Mouse (Mus musculus) large intestine, adult 2 months (tissue): Measurements from ENCODE around the gene Sept1. TPM values are rescaled to one million over a fixed set of nuclear protein-coding genes. Genes with fewer than 3 reads are reported as not detected.
"Not testable (repeated sequence)": the region's sequence is repeated elsewhere in the genome, so short reads cannot be mapped to it uniquely, and the experiment has no call there.

Source experiments
- DNase-seq: peaks from one replicate; pipeline ENCODE4 v3.0.0-alpha.2; 2012; ENCODE audit warnings: low read depth, low spot score
- WGBS: fragments of 180-500 bp; shearing (Covaris S2); methylation state at CpG from one replicate; pipeline ENCODE4 v1.1.7; 2018; 5-methylcytosine and 5-hydroxymethylcytosine counted together
- polyA plus RNA-seq: library from polyadenylated mRNA; depleted of rRNA; stranded (reverse); fragments of >200 nt; gene quantifications from 2 replicates; pipeline ENCODE4 v1.2.3, GENCODE M21; 2012

Gene Sept1
- polyA plus RNA-seq, 1 experiment: 32.4 TPM

DNA sequence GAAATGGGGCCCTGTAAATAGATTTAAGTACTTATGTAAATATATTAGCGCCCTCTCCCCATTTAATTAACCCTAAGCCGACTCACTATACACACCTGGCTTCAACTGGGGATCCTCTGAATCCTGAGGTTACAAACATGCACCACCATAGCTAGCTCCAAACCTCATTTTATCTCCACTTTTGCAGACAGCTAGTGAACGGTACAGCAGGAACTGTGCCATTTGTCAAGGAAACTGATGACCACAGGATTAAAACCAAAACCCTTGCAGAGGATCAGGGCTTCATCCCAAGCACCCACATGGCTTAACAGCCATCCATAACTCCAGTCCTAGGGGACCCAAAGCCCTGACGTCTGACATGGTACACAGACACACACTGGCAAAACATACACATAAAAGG is 22.1 kb upstream of the Sept1 start:
- WGBS: 26% methylated on average over 4 of the region's 4 CpGs
- DNase-seq: no peak

DNA sequence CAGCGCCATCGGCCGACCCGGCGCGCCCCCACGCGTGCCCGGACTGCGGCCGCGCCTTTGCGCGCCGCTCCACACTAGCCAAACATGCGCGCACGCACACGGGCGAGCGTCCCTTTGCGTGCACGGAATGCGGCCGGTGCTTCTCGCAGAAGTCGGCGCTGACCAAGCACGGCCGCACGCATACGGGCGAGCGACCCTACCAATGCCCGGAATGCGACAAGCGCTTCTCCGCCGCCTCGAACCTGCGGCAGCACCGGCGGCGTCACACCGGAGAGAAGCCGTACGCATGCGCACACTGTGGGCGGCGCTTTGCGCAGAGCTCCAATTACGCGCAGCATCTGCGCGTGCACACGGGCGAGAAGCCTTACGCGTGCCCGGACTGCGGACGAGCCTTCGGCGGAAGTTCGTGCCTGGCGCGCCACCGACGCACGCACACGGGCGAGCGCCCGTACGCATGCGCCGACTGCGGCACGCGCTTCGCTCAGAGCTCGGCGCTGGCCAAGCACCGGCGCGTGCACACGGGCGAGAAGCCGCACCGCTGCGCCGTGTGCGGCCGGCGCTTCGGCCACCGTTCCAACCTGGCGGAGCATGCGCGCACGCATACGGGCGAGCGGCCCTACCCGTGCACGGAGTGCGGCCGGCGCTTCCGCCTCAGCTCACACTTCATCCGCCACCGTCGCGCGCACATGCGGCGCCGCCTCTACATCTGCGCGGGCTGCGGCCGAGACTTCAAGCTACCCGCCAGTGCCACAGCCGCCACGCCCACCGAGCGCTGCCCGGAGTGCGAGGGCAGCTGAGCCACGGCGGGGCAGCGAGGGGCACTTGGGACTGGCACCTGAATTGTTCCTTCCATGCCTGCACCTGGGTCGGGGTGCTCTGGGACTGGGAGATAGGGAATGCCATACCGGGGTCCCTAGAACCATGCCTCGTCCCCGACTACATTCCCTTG is 21.2 kb upstream of the Sept1 start:
- WGBS: under 1% methylated on average over 133 of the region's 136 CpGs
- DNase-seq: no peak

DNA sequence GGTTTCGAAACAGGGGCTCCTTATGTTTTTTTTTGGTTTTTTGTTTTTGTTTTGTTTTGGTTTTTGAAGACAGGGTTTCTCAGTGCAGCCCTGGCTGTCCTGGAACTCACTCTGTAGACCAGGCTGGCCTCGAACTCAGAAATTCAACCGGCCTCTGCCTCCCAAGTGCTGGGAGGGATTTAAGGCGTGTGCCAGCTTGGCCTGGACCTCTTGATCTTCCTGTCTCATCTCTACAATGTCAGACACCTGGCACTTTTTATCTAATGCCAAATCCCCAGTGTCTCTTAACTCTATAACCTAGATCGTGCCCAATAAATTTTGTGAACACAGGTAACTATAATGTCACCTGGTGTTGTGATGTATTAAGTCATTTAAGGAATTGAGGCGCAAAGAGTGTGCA is 20.4 kb upstream of the Sept1 start:
- DNase-seq: no peak
- WGBS: 60% methylated on average over 6 of the region's 6 CpGs

DNA sequence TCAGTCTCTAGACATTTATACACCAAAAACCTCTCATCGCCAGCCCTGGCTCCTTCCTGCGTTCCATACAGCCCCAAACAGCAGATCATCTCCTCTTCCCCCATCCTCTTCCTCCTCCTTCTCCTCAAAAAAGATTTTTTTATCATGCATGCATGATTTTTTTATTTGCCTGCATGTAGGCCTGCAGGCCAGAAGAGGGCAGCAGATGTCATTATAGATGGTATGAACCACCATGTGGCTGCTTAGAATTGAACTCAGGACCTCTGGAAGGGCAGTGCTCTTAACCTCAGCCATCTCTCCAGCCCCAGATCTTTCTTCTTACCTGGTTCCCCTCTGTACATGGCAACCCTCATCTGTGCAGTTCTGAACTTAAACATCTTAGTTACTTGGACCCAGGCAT is 19.5 kb upstream of the Sept1 start:
- 72% methylated on average over 2 of the region's 2 CpGs for WGBS
- no peak for DNase-seq

DNA sequence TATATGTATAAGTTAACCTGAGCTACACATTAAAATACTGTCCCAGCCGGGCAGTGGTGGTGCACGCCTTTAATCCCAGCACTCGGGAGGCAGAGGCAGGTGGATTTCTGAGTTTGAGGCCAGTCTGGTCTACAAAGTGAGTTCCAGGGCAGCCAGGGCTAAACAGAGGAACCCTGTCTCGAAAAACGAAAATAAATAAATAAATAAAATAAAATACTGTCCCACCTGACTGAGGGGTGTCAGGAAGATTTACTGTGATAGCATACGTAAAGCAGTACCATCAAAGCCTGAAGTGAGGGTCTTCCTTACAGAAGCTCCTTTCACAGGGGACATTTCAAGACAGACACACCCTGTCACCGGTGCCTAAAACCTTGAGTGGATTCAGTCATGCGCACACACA is 17.6 kb upstream of the Sept1 start:
- WGBS: 90% methylated on average over 8 of the region's 8 CpGs
- not testable (repeated sequence) for DNase-seq

DNA sequence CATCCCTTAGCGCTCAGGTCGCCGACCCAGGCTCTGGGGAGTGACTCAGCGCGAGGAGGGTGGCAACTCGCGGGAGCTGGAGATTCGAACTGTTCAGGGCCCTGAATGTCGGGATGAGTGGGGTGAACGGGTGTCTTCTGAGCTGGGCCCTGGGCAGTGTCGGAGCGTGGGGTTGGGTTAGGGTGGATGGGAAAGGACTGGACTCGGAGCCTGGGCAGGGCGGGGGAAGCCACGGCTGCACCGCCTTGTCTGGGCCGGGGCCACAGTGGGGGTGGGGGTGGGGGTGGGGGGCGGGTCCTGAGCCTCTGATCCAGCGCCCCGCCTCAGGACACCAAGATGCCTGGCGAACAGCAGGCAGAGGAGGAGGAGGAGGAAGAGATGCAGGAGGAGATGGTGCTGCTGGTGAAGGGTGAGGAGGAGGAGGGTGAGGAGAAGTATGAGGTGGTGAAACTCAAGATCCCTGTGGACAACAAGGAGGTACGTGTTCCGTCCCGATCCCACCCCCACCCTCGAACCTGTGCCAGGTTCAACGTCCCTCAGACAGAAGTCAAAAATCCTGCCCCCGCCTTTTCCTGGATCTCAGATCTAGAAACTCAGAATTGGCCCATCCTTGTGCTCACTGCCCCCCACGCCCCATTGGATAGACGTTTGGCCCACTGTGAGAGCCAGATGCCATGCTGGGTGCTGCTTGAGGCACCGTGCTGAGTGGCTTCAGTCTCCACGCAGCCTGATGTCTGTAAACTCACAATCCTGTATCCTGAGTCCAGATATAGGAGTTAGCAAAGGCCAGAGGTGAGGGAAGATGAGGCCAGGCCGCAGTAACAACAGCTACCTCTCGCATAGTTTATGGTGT is 12.0 kb upstream of the Sept1 start:
- 7% methylated on average over 33 of the region's 33 CpGs for WGBS
- DNase-seq: no peak

DNA sequence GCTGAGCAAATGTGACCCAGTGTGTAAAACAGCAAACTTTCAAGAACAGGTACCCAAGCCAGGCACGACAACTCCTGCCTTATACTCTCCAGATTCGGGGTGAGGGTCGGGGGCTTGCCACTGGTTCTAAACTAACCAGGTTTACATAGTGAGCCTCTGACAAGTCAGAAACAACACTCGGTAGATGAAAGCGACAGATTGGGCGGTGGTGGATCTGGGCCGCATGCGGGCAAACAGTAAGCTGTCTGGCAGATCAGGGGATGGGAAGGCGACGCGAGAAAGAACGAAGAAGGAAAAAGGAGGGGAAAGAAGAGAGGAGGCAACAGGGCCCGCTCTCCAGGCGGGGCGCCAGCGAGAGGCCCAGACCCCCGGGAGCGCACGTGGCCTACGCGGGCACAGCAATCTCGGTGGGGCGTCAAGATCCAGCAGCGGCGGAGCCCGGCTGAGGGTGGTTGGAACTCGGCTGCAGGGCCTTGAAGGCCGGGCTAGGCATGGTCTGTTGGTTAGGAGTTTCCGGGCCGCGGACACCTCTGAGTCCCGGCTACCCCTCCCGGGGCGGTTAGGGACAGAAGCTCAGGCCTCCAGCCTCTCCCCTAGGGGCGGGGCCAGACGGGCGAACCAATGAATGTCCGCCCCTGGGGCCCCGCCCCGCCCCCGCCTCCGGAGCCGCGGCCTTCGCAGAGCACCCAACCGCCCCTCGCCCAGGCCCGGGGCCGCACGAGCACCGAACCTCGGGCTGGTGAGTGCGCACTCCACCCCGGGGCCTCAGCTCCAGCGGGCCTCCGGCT is 11.1 kb upstream of the Sept1 start, which contains the start of gene Zfp771:
Gene Zfp771 (plus strand): TSS at position 405 of the 788 bp plus-strand sequence.
- 2% methylated on average over 56 of the region's 56 CpGs for WGBS
- no peak for DNase-seq

DNA sequence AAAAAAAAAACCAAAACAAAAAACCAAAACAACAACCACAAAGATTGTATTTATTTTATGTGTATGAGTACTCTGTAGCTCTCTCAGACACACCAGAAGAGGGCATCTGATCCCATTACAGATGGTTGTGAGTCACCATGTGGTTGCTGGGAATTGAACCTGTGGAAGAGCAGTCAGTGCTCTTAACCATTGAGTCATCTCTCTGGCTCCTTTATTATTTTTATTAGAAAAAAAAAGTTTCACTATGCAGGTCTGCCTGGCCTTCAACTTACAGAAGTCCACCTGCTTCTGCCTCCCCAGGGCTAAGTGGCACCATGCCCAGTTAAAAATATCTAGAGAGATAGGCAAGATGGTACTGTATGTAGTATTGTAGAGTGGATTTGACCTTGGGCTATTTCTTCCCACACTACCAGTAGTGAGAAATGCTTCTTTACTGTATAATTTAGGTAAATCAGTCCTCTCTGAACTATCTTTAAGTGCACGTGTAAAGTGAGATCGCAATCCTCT is 10.5 kb upstream of the Sept1 start:
- 41% methylated on average over 2 of the region's 2 CpGs for WGBS
- DNase-seq: no peak

DNA sequence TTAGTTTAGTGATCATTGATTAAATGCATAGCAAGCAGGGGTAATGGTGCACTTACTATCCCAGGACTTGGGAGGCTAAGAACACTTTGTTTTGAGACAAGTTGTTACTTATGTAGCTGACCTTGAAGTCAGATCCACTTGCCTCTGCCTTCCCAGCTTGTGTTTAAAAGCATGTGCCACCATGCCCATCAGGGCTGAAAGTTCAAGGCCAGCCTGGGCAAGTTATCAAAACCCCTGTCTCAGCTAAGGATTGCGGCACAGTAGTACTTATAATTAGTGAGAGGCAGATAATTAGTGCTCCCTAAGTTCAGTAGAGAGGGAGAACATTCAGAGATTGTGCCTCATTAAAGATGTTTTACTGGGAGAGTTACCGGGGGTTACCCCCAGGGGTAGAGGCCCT is 1.8 kb upstream of the Sept1 start:
- no peak for DNase-seq
- 89% methylated on average over 2 of the region's 2 CpGs for WGBS

DNA sequence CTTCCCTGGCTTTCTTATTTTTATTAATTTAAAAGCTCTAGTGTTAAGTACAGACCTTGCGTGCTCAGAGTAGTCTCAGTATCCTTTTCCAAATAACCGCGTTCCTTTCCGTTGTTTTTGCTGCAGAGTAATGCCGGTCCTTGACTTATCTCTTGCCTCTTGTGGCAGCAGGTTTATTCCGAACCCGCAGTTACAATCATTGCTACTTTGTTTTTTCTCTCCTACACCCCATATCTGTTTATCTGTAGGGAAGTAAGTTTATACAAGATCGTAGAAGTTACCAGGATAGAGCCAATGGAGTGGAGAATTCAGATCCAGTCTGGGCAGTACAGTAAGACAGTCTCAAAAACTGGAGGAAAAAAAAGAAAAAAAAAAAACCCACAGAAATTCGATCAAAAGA is 835 bp upstream of the Sept1 start:
- WGBS: 2% methylated on average over 9 of the region's 9 CpGs
- no peak for DNase-seq

DNA sequence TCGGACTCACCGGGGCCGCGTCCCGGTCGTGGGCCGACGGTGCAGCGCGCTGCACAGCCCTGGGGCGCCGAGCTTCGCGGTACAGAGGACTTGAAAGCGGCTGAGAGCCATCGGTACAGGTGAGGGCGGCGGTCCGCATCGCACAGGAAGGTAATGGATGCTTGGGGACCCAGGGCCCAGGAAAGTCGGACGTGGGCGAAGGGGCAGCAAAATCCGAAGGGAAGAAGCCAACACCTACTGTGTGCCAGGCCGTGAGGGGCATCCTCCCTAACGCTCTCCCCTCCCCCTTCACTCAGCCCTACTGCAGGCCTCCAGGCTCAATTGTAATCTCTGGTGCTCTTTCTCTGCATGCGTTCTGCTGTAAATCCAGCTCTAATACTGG is 429 bp upstream of the Sept1 start:
- DNase-seq: no peak
- WGBS: under 1% methylated on average over 27 of the region's 27 CpGs

DNA sequence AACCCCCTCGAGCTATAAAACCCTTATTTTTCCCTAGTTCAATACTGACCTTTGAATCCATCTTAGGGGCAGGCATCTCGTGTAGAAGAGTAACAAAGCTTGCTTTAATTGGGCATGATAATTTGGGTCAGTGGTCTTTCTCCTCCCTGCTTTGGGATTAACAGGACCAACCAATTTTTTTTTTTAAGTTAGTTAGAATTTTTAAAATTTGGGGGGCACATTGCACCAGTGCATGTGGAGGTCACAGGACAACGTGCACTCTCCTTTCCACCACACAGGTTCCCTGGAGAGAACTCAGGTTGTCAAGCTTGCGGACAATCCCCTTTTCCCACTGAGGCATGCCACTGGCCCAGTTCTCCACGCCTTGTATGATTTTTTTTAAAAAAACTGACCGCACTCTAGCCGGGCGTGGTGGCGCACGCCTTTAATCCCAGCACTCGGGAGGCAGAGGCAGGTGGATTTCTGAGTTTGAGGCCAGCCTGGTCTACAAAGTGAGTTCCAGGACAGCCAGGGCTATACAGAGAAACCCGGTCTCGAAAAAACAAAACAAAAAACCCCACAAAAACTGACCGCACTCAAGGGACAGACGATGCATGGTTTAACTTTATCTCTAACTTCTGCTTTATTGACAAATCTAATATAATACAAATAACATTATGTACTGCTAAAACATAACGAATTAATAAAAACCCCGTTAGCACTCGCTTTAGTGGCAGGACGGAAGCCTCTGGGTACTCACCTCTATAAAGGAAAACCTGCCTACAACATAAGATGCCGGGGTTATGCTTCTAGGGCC is 906 bp downstream of the Sept1 start:
- WGBS: 2% methylated on average over 20 of the region's 20 CpGs

DNA sequence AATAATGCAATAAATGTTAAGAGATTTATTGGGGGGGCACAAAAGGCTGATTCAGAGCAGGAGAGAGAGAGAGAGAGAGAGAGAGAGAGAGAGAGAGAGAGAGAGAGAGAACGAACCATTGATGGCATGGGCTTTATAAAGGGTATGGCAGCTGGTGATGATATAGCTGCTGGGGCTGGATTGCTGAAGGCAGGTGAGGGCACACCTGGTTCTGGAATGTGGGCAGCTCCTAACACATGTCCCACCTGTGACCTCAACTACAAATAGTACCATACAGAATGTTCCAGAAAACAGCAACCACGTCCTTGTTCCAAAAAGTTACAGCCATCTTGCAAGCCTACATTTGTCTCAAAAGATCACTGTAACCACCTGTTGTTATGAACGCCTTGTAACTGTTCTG is 1.6 kb downstream of the Sept1 start:
- 28% methylated on average over 3 of the region's 3 CpGs for WGBS
- DNase-seq: no peak

More for the DNA sequence above, 906 bp downstream of the Sept1 start:
- DNase-seq: no peak

DNA sequence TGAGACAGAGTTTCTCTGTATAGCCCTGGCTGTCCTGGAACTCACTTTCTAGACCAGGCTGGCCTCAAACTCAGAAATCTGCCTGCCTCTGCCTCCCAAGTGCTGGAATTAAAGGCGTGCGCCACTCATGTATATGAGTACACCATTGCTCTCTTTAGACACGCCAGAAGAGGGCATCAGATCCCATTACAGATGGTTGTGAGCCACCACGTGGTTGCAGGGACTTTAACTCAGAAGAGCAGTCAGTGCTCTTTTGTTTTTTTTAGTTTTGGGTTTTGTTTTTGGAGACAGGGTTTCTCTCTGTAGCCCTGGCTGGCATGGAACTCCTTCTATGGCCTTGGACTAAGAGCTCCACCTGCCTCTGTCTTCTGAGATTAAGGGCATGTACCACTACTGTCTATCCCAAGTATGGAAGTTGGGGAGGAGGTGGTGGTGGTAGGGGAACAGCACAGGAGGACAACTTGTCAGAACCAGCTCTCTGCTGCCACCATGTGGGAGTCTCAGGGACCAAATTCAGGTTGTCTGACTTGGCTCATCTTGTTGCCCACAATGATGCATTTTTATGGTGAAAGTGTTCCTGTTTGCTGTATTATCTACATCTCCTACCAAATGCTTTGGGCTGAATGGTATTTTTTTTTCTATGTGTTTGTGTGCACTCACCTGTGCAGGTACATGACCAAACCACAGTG is 4.2 kb downstream of the Sept1 start:
- no peak for DNase-seq
- 53% methylated on average over 4 of the region's 4 CpGs for WGBS

DNA sequence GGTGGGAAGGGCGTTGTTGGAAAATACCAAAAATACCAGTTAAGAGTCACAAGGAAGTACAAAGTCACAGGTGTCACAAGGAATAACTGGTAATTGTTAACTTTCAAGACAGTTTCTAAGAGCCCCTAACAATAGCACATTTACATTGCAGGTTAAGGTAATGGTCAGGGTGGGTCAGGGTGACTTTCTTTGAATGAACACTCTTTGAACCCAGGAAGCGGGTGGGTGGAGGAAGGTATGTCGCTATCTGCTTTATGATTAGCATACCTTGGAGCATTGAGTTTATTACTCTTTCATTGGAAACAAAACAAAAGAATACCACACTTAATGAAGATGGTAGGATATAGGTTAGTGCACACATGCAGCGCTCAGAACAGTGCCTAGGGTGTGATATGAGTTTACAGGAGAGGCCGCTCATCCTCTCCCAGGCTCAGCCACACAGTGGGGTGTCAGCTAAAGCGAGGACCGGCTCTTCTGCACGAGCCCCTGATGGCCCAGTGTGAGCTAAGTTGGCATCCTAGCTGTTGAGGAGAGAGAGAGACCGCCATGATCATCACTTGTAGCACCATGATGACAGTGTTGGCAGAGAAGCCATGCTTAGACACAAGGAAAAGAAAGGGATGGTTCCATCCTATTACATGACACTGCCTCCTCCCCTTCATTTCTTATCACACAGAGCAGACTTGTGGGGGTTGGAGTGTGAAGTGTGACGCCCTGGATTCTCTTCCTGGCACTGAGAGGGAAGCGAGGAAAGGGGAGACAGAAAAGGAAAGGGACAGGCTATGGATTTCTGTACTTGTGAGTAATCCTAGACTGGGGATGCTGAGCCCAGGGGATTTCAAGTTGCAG is 7.6 kb downstream of the Sept1 start:
- 53% methylated on average over 11 of the region's 11 CpGs for WGBS
- DNase-seq: no peak

DNA sequence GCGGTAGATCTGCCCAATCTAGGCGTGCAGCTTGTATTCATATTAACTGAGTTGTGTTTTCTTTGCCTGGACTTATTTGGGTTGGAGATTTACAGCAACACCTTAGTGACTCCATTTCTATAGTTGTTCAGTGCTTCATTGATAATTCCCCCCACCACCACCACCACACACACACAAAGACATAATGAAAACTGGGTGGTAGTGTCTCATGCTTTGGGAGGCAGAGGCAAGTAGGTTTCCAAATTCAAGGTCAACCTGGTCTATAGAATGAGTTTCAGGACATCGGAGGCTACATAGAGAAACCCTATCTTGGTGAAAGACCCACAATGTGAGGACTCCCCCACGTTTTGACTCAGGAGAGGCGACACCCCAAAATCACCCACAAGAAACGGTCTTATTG is 8.3 kb downstream of the Sept1 start:
- 85% methylated on average over 6 of the region's 6 CpGs for WGBS

More for the DNA sequence above, 8.3 kb downstream of the Sept1 start:
- no peak for DNase-seq
